Mouse (Mus musculus) testis, adult 2 months (tissue): ENCODE data around the gene Ugt1a5. TPM values are rescaled to one million over a fixed set of nuclear protein-coding genes. Genes with fewer than 3 reads are reported as not detected.

Experiments
- H3K27ac ChIP-seq: fragments of 200-500 bp; 2 replicates; pipeline ENCODE4 v1.5.1; 2012; ENCODE audit warnings: low read depth, low read length; ENCODE audit not compliant: control insufficient read depth, insufficient read depth
- H3K27me3 ChIP-seq: fragments of 200-500 bp; 2 replicates; pipeline ENCODE4 v1.6.1; 2012; ENCODE audit warnings: mild to moderate bottlenecking, low read length, moderate library complexity; ENCODE audit not compliant: control insufficient read depth, insufficient read depth
- H3K36me3 ChIP-seq: fragments of 200-500 bp; 2 replicates; pipeline ENCODE4 v1.6.1; 2012; ENCODE audit warnings: mild to moderate bottlenecking, low read length; ENCODE audit not compliant: control insufficient read depth, insufficient read depth
- H3K4me1 ChIP-seq: fragments of 200-500 bp; 2 replicates; pipeline ENCODE4 v1.6.1; 2012; ENCODE audit warnings: low read length; ENCODE audit not compliant: control insufficient read depth, insufficient read depth
- H3K4me3 ChIP-seq: fragments of 200-500 bp; 2 replicates; pipeline ENCODE4 v1.5.1; 2012; ENCODE audit warnings: low read depth, mild to moderate bottlenecking, low read length, moderate library complexity, mixed read lengths; ENCODE audit not compliant: control insufficient read depth
- CTCF ChIP-seq: fragments of 200-500 bp; IDR thresholded peaks from 2 replicates; pipeline ENCODE4 v1.5.1; 2012; ENCODE audit warnings: low read depth, mild to moderate bottlenecking, inconsistent platforms, low read length, moderate library complexity; ENCODE audit not compliant: control insufficient read depth, insufficient read depth, insufficient replicate concordance
- POLR2A ChIP-seq: fragments of 200-500 bp; IDR thresholded peaks from 2 replicates; pipeline ENCODE4 v1.6.1; 2012; ENCODE audit warnings: low read depth, mild to moderate bottlenecking, inconsistent platforms, low read length, moderate library complexity; ENCODE audit not compliant: control insufficient read depth
- polyA plus RNA-seq: library from polyadenylated mRNA; depleted of rRNA; stranded (reverse); fragments of >200 nt; gene quantifications from 2 replicates; pipeline ENCODE4 v1.2.3, GENCODE M21; 2012

Ugt1a5 gene
- polyA plus RNA-seq, 1 experiment: 0.09 TPM

DNA sequence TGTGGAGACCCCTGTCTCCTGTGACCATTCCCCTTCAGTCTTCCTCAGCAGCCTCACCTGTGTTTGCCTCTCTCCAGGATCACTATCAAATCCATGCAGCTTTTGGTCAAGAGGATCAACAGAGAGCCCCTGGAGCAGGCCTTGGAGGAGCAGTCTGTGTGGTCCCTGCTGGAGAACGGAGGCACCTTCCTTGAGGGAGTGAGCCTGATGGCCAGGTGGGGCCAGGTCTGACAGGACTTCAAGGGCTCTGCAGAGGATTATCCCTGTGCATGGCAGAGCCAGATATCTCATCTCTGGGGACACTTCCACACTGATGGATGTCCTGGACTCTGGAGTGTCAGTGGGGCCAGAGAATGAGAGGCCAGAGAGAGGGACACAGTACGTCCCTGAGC is 89.7 kb downstream of the Ugt1a5 start:
- Histone ChIP-seq H3K36me3 (no peaks in the 10 kb centered on the region), H3K4me1 (no peaks in the 10 kb centered on the region; the same call in 1 of the 2 replicates), H3K27me3 (no peaks in the 10 kb centered on the region), H3K27ac (no peak overlapping the region), H3K4me3 (no peak overlapping the region)
- TF ChIP-seq POLR2A: no peak
- no peak for TF ChIP-seq CTCF

DNA sequence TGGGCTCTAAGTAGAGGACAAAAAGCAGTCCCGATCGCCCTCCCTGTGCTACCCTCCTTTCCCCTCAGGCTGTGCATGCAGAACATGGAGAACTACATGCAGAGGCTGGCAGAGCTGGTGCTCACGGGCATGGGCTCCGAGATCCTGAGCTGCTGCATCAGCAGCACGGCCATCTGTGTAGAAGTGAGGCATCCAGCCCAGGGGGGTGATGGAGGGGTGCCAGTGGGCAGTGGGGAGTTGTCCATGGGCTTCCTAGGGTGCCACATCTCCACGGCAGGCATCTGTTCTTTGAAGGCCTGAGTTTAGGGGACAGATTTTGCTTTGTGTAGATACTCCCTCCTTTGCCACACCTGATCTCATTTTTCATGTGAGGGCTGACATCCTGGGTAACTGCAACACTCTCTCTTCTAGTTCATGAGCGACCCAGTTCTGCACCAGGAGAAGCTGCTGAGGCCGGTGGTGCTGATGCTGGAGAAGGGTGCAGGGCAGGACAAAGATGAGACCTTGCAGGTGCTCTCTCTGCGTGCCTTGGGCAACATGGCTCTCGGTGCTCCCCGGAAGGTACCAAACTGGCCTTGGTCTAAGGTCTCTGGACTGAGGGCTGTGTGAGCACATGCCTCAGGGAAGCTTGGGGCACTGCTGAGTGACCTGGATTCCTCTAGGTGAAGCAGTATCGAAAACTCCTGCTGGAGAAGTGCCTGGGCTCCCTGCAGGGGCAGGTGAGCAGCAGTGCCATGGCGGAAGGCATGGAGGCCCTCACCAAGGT is 90.4 kb downstream of the Ugt1a5 start:
- no peak overlapping the region for H3K4me3 ChIP-seq
- peaks cover 1% of the 10 kb centered on the region; the same call in 1 of the 2 replicates for H3K36me3 ChIP-seq

DNA sequence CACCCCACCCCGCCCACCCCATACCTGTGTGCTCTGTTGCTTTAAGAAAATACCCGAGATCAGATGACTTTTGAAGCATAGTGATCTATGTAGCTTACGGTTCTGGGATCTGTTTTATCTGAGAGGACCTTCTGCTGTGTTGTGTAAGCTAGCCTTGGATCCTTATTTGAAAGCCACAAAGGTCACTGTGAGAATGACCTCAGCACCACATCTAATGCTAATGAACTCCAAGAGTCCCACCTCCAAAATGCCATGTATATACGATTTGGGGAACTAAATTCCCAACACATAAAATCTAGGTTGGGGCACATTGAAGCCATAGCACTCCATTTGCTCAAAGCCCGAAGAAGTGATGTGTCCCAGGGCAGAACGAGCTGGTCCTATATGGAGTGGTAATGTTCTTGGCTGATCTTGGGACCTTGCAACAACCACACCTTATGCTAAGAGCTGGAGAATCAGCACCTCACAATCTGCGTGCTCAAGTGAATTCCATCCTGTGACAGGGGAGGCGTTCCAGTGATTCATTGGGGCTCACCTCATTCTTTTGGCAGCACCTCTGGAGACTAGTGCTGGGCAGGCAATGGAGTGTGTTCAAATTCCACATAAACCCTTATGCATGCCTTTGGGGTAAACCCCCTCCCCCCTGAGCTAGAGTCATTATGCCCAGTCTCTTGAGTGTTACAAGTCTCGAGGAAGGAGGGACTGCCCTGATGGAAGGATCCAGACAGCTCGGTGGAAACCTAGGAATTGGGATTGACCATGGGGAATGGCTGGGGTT is 91.3 kb downstream of the Ugt1a5 start:
- Histone ChIP-seq H3K27ac (no peak overlapping the region), H3K36me3 (peaks cover 1% of the 10 kb centered on the region; the same call in 1 of the 2 replicates), H3K4me3 (no peak overlapping the region), H3K4me1 (no peaks in the 10 kb centered on the region; the same call in 1 of the 2 replicates), H3K27me3 (no peaks in the 10 kb centered on the region)
- no peak for TF ChIP-seq CTCF
- no peak for TF ChIP-seq POLR2A

More for the DNA sequence above, 90.4 kb downstream of the Ugt1a5 start:
- TF ChIP-seq POLR2A (no peak), CTCF (no peak)
- Histone ChIP-seq H3K27me3 (no peaks in the 10 kb centered on the region), H3K27ac (no peak overlapping the region), H3K4me1 (no peaks in the 10 kb centered on the region; the same call in 1 of the 2 replicates)

DNA sequence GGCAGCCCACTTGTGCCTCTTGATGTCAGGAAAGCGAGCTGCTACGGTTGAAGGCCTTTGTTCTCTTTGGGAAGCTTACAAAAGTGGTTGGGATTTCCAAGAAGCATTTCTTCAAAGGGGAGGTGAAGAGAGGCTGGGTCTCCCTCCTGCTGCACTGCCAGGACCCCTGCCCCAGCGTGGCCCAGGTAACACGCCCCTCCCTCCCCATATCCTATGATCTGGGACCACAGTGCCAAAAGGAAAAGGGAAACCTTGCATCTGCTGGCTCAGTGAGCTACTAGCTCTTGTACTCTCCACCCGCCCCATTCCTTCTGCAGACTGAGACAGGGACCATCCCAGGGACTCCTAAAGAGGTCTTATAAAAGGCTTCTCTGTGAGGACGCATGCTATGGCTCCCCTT is 91.9 kb downstream of the Ugt1a5 start:
- Histone ChIP-seq H3K4me1 (no peaks in the 10 kb centered on the region; the same call in 1 of the 2 replicates), H3K27ac (no peak overlapping the region)
- no peak for TF ChIP-seq CTCF
- no peak for TF ChIP-seq POLR2A

DNA sequence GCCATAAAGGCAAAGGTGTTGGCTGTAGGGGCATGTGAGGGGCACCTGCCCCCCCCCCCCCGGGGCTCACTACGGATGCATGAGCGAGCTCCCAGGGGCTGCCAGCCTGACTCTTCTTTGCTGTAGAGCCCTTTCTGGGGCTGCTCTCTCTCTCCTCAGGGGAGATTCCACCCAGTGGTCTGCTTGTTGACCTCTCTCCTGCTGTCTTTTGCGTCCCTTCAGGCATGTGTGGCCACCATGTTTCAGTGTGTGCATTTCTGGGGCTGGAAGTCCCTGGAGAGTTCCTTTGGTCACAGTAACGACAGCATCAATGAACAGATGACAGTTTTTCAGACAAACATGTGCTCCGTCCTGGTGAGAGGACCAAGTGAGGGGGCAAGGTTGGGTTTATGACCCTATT is 92.5 kb downstream of the Ugt1a5 start:
- TF ChIP-seq CTCF (no peak), POLR2A (no peak)

More for the DNA sequence above, 91.9 kb downstream of the Ugt1a5 start:
- Histone ChIP-seq H3K36me3 (peaks cover 1% of the 10 kb centered on the region; the same call in 1 of the 2 replicates), H3K4me3 (no peak overlapping the region), H3K27me3 (no peaks in the 10 kb centered on the region)

DNA sequence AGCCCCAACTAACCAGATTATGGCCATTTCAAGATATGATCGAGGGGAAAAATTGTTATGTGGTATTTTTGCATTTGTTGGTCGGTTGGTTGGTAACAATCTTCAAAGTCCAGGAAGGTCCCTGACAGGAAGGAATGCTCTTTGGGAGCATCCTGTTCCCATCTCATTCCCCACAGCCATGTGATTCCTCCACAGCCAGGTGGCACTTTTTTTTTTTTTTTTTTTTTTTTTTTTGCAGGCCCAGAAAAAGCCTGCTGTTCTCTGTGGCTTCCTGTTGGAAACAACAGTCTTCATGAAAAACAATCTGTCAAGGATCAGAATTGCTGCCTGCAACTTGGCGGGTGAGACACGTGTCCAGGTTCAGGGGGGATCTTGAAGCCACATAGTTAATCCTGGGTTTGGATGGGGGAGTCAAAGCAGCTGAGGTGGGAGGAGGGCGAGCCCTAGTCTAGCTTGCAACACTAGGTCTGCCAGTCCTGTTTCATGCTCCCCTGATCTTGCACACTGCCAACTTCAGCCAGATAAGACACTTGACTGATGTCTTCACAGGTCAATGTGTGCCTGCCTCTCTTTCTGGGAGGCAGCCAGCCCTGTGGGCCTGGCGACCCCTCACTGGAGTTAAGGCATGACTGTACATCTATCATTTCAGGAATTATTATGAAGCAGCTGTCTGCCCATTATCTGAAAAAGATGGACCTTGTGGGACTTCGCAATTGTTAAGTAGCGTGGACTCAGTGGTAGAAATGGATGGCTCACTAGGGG is 93.2 kb downstream of the Ugt1a5 start:
- H3K27me3 ChIP-seq: no peaks in the 10 kb centered on the region
- H3K27ac ChIP-seq: no peak overlapping the region
- peaks cover 7% of the 10 kb centered on the region for H3K36me3 ChIP-seq
- no peak for TF ChIP-seq CTCF
- no peak for TF ChIP-seq POLR2A
- no peak overlapping the region for H3K4me3 ChIP-seq
- H3K4me1 ChIP-seq: no peaks in the 10 kb centered on the region; the same call in 1 of the 2 replicates

More for the DNA sequence above, 92.5 kb downstream of the Ugt1a5 start:
- Histone ChIP-seq H3K27ac (no peak overlapping the region), H3K36me3 (peaks cover 2% of the 10 kb centered on the region; the same call in 1 of the 2 replicates), H3K4me3 (no peak overlapping the region), H3K27me3 (no peaks in the 10 kb centered on the region), H3K4me1 (no peaks in the 10 kb centered on the region; the same call in 1 of the 2 replicates)

DNA sequence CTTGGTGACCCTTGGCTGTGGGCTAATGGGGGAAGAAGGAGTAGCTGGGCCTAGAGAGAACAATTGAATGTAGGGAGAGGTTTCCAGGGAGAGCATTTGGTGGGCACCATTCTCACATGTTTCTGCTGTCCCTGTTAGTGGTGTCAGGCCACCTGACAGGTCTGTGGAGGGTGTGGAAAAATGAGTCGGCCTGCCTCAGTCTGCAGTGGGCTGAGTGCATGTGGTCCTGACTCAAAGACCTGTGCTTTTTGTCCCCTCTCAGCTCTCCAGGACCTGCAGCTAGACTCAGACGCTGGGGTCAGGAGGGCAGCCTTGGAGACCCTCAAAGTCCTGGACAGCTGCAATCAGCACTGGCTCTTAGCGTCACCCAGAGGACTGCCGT is 93.8 kb downstream of the Ugt1a5 start:
- TF ChIP-seq POLR2A: no peak
- no peak for TF ChIP-seq CTCF
- peaks cover 10% of the 10 kb centered on the region for H3K36me3 ChIP-seq

More for the DNA sequence above, 93.8 kb downstream of the Ugt1a5 start:
- Histone ChIP-seq H3K27ac (no peak overlapping the region), H3K4me3 (no peak overlapping the region), H3K4me1 (no peaks in the 10 kb centered on the region; the same call in 1 of the 2 replicates), H3K27me3 (no peaks in the 10 kb centered on the region)
